Mouse (Mus musculus) embryonic facial prominence, embryonic 15.5 days (tissue): ENCODE measurements at regions not wholly inside any gene's neighbourhood (a gene's known extent, or its start where the extent isn't known, plus 50 kb on each side); places are given as distances from the start of the nearest gene placed in this dataset.

Experiments
- ATAC-seq: fragments of 200-750 bp; cut with Nextera tagmentation; 2 replicates; pipeline ENCODE4 v1.8.0; 2017; ENCODE audit warnings: low read depth, moderate TSS enrichment; ENCODE audit not compliant: insufficient number of reproducible peaks, low FRiP score, low TSS enrichment
- H3K27ac ChIP-seq: fragments of 300-500 bp; sonication (generic); replicated peaks from 2 replicates; pipeline ENCODE4 v1.5.1; 2015; ENCODE audit warnings: mild to moderate bottlenecking, inconsistent platforms
- H3K27me3 ChIP-seq: fragments of 300-500 bp; sonication (generic); 2 replicates; pipeline ENCODE4 v1.6.1; 2015; ENCODE audit warnings: inconsistent platforms
- H3K36me3 ChIP-seq: fragments of 300-500 bp; sonication (generic); 2 replicates; pipeline ENCODE4 v1.6.1; 2015; ENCODE audit warnings: mild to moderate bottlenecking, inconsistent platforms
- H3K4me1 ChIP-seq: fragments of 300-500 bp; sonication (generic); 2 replicates; pipeline ENCODE4 v1.6.1; 2015; ENCODE audit warnings: inconsistent platforms
- H3K4me2 ChIP-seq: fragments of 300-500 bp; sonication (generic); replicated peaks from 2 replicates; pipeline ENCODE4 v1.6.1; 2015; ENCODE audit warnings: mild to moderate bottlenecking, inconsistent platforms
- H3K4me3 ChIP-seq: fragments of 300-500 bp; sonication (generic); replicated peaks from 2 replicates; pipeline ENCODE4 v1.5.1; 2015; ENCODE audit warnings: mild to moderate bottlenecking, inconsistent platforms
- H3K9ac ChIP-seq: fragments of 300-500 bp; sonication (generic); 2 replicates; pipeline ENCODE4 v1.6.1; 2015; ENCODE audit warnings: inconsistent platforms
- H3K9me3 ChIP-seq: fragments of 300-500 bp; sonication (generic); replicated peaks from 2 replicates; pipeline ENCODE4 v1.6.1; 2016; ENCODE audit warnings: inconsistent platforms
- WGBS: fragments of 180-500 bp; shearing (Covaris S2); methylation state at CpG from one replicate; pipeline ENCODE4 v1.1.7; 2015; 5-methylcytosine and 5-hydroxymethylcytosine counted together

DNA sequence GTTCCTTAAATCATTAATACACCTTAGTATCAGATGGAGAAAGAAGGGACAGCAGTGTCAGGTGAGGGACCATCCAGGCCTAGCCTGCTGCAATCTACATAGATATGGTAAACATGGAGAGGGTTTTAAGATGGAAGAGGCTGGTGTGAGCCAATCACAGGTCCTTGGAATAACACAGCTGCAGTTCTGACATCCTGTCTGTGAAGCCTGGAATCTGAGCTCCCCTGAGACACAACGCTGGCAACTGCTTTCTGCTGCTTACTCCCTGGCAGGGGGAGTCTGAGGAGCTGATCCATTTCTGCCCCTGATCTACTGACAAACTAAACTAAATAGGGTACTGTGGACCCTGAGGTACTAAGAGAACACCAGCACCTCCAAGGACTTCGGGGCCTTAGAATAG is 100.1 kb upstream of the Gm12830 start:
- no peak for ATAC-seq
- WGBS: 36% methylated on average over 2 of the region's 2 CpGs
- no peak overlapping the region for H3K4me2 ChIP-seq
- H3K27ac ChIP-seq: no peak overlapping the region
- H3K4me1 ChIP-seq: peaks cover 8% of the 10 kb centered on the region
- H3K27me3 ChIP-seq: peaks cover 3% of the 10 kb centered on the region; the same call in 1 of the 2 replicates
- H3K4me3 ChIP-seq: no peak overlapping the region
- H3K9me3 ChIP-seq: peaks cover 4% of the 10 kb centered on the region; the same call in 1 of the 2 replicates
- no peak overlapping the region for H3K9ac ChIP-seq
- no peaks in the 10 kb centered on the region for H3K36me3 ChIP-seq

GRCm38 (mm10) chr4:114728235-114729000 is 93.1 kb upstream of the Gm12830 start:
- Histone ChIP-seq H3K27me3 (peaks cover 3% of the 10 kb centered on the region; the same call in 1 of the 2 replicates), H3K9ac (no peak overlapping the region), H3K36me3 (no peaks in the 10 kb centered on the region), H3K9me3 (no peaks in the 10 kb centered on the region), H3K4me2 (no peak overlapping the region), H3K4me1 (no peaks in the 10 kb centered on the region), H3K27ac (no peak overlapping the region), H3K4me3 (no peak overlapping the region)
- no peak for ATAC-seq
- 87% methylated on average over 11 of the region's 11 CpGs for WGBS

DNA sequence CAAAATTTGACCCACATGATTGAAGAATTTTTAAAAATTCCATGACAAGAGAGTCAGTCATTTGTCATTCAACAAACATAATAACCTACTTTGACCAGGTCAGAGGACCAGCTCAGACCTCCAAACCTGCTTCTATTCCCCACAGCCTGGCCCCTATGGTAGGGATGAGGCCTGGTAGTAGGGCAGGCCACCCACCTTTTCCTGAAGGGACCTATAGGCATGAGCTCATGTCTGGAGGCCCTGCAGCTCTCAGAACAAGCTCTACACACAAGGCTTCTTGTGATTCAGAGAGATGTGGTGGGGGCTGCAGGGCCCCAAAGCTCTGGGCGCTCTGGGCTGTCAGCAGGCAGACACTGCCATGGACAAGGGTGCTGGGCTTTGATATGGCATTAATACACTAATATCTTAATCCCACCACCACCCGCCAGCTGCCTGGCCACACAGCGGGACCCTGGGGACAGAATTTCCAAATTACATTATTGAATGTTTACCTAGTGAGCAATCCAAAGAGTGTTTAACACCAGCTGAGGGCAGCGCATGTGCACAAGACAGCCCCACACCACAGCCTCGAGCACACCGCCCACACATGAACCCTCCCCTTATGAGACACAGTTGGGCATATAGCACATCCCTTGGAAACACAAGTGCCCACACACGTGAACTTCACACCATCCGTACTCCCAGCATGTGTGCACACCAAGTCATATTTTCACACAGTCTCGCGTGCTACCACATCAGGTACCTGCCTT is 88.1 kb upstream of the Gm12830 start:
- ATAC-seq: no peak
- no peaks in the 10 kb centered on the region for H3K27me3 ChIP-seq
- H3K4me1 ChIP-seq: no peaks in the 10 kb centered on the region
- no peaks in the 10 kb centered on the region for H3K36me3 ChIP-seq
- H3K27ac ChIP-seq: no peak overlapping the region
- no peak overlapping the region for H3K4me2 ChIP-seq
- H3K4me3 ChIP-seq: no peak overlapping the region
- no peaks in the 10 kb centered on the region for H3K9me3 ChIP-seq
- no peak overlapping the region for H3K9ac ChIP-seq
- 75% methylated on average over 10 of the region's 10 CpGs for WGBS

DNA sequence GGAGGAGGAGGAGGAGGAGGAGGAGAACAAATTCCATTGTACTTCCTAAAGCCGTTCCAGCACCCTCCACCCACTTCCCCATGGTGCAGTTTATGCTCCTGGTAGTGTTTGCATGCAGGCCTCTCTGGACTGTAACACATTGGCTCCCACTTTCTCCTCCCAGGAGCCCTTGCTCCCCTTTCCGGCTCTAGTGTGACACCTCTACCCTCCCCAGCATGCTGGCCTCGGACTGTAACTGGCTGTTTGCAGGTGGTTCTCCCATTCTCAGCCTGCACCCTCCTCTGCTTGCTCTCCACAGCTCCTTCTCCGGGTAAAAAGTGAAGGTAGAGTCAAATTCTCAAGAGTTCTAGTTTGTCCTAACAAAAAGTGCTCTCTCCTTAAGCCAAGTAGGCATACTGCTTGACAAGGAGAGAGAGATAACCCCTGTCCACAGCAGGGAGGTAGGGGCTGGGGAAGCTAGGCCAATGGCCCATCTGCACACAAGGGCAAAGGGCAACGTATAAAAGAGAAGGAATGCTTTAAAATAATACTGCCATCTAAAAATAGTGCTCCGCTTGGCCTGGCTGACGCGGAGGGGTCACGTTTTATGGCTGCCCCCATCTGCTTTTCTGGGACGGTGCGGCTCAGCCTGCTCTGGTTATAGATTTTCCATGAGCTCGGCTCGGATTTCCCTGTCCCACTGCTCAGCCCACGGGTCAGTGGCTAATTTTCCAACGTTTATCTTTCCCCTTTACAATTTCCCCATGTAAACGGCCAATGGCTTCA is 82.4 kb upstream of the Gm12830 start:
- no peaks in the 10 kb centered on the region for H3K9me3 ChIP-seq
- no peak overlapping the region for H3K4me3 ChIP-seq
- no peak overlapping the region for H3K4me2 ChIP-seq
- H3K36me3 ChIP-seq: no peaks in the 10 kb centered on the region
- no peak overlapping the region for H3K9ac ChIP-seq
- H3K4me1 ChIP-seq: no peaks in the 10 kb centered on the region
- 37% methylated on average over 16 of the region's 16 CpGs for WGBS
- H3K27ac ChIP-seq: no peak overlapping the region
- H3K27me3 ChIP-seq: 0 out of 2 replicates have a peak, but pooled peaks cover 3% of the 10 kb centered on the region
- no peak for ATAC-seq

- Histone ChIP-seq H3K27me3 (no peaks in the 10 kb centered on the region), H3K9ac (no peak overlapping the region), H3K9me3 (no peaks in the 10 kb centered on the region), H3K27ac (no peak overlapping the region), H3K4me1 (no peaks in the 10 kb centered on the region), H3K36me3 (no peaks in the 10 kb centered on the region), H3K4me3 (no peak overlapping the region), H3K4me2 (no peak overlapping the region)
- ATAC-seq: no peak
- WGBS: 80% methylated on average over 2 of the region's 2 CpGs
Measured at GRCm38 (mm10) chr4:114748131-114748530, 73.4 kb upstream of the Gm12830 start.

- Histone ChIP-seq H3K9me3 (no peaks in the 10 kb centered on the region), H3K9ac (no peak overlapping the region), H3K27me3 (no peaks in the 10 kb centered on the region), H3K36me3 (no peaks in the 10 kb centered on the region), H3K4me1 (no peaks in the 10 kb centered on the region), H3K4me3 (no peak overlapping the region), H3K4me2 (no peak overlapping the region), H3K27ac (no peak overlapping the region)
- ATAC-seq: no peak
Measured at GRCm38 (mm10) chr4:114759837-114760236, 61.7 kb upstream of the Gm12830 start.

- ATAC-seq: peak; percentile 54
- Histone ChIP-seq H3K4me3 (no peak overlapping the region), H3K36me3 (no peaks in the 10 kb centered on the region), H3K27ac (no peak overlapping the region), H3K4me1 (peaks cover 11% of the 10 kb centered on the region; the same call in 1 of the 2 replicates), H3K9ac (no peak overlapping the region), H3K27me3 (no peaks in the 10 kb centered on the region), H3K9me3 (no peaks in the 10 kb centered on the region), H3K4me2 (0 out of 2 replicates have a peak overlapping the region, but pooled peaks have one; percentile 8)
- 21% methylated on average over 22 of the region's 22 CpGs for WGBS
Measured at GRCm38 (mm10) chr4:114766643-114767393, 54.7 kb upstream of the Gm12830 start.
